ENCODE assay signal across 8 mouse cellular contexts in genomic region chr10:95415533-95416360, GRCm38 (mm10). TPM values are rescaled to one million over a fixed set of nuclear protein-coding genes. Genes with fewer than 3 reads are reported as not detected.
DNase-seq lines count a peak whose midpoint lies in the region; ATAC-seq and TF ChIP-seq lines count a peak whose summit lies in the region.

No protein-coding gene starts in this region.

- ATAC-seq in forebrain, postnatal 0 days = peak; percentile 57

- peaks cover 2% of the 10 kb centered on the region for H3K36me3 ChIP-seq in forebrain, postnatal 0 days (ENCODE audit: insufficient read depth)
- H3K36me3 ChIP-seq in hindbrain, embryonic 10.5 days = no peaks in the 10 kb centered on the region

- 1% methylated on average over 59 of the region's 65 CpGs for WGBS in forebrain, postnatal 0 days
- under 1% methylated on average over 65 of the region's 65 CpGs for WGBS in hindbrain, embryonic 10.5 days

- peak overlapping the region; percentile 89 for H3K9ac ChIP-seq in forebrain, postnatal 0 days

- peak overlapping the region; percentile 95 for H3K4me2 ChIP-seq in forebrain, postnatal 0 days (ENCODE audit: low read depth)

- peak; percentile 76 for DNase-seq in Muller cell, postnatal 12 days (ENCODE audit: inconsistent ontology term)
- DNase-seq in forebrain, postnatal 0 days = peak; percentile 75
- DNase-seq in hindbrain, embryonic 10.5 days (ENCODE audit: low spot score) = peak; percentile 66
- DNase-seq in layer of hippocampus, postnatal 36 days = peak; percentile 37 to 43
- peak; percentile 59 for DNase-seq in lung, postnatal 36 days
- peak; percentile 56 for DNase-seq in right cerebral cortex, postnatal 14 days
- no peak for DNase-seq in adipocyte (ENCODE audit: low spot score)

- no peaks in the 10 kb centered on the region for H3K4me1 ChIP-seq in brown adipose tissue, adult 24 weeks (ENCODE audit: control insufficient read depth, insufficient read depth, insufficient read length, low read length)
- H3K4me1 ChIP-seq in forebrain, postnatal 0 days (ENCODE audit: insufficient read depth) = 0 out of 2 replicates have a peak, but pooled peaks cover 7% of the 10 kb centered on the region
- peaks cover 41% of the 10 kb centered on the region for H3K4me1 ChIP-seq in hindbrain, embryonic 10.5 days (replicated peaks)

- peak overlapping the region; percentile 45 for H3K27ac ChIP-seq in brown adipose tissue, adult 24 weeks (replicated peaks; ENCODE audit: low read depth, low read length)
- peak overlapping the region; percentile 89 for H3K27ac ChIP-seq in forebrain, postnatal 0 days (ENCODE audit: low read depth, low read length)
- peak overlapping the region; percentile 89 for H3K27ac ChIP-seq in hindbrain, embryonic 10.5 days

- TF ChIP-seq CTCF in forebrain, postnatal 0 days (IDR thresholded peaks at IDR 0.05; ENCODE audit: low read depth) = peak; percentile 48

- no peaks in the 10 kb centered on the region for H3K9me3 ChIP-seq in forebrain, postnatal 0 days (ENCODE audit: low read length)
- H3K9me3 ChIP-seq in hindbrain, embryonic 10.5 days = no peaks in the 10 kb centered on the region

- peak overlapping the region; percentile 84 for H3K4me3 ChIP-seq in brown adipose tissue, adult 24 weeks (ENCODE audit: insufficient read depth, low read depth, low read length)
- peak overlapping the region; percentile 85 for H3K4me3 ChIP-seq in forebrain, postnatal 0 days (ENCODE audit: low read depth, low read length)
- peak overlapping the region; percentile 82 for H3K4me3 ChIP-seq in hindbrain, embryonic 10.5 days

- no peaks in the 10 kb centered on the region for H3K27me3 ChIP-seq in forebrain, postnatal 0 days (ENCODE audit: insufficient read depth, low read length)
- H3K27me3 ChIP-seq in hindbrain, embryonic 10.5 days (ENCODE audit: insufficient read depth, poor library complexity, severe bottlenecking) = peaks cover 45% of the 10 kb centered on the region

RNA-seq across cellular contexts. Expression of gene Socs2, which starts 1.2 kb away (rescaled TPM):
- 2.5 and 3.4 TPM in 2 replicates for polyA plus RNA-seq in brown adipose tissue, adult 24 weeks (2012; ENCODE audit: insufficient read depth, insufficient read length, missing spikeins)
- 80.7 and 93.0 TPM in 2 replicates for total RNA-seq in forebrain, postnatal 0 days (2014; rRNA removed)
- 136 and 154 TPM in 2 replicates for polyA plus RNA-seq in forebrain, postnatal 0 days (2015; fragmentation: Nextera tagmentation; extraction: Ambion mirVana)
- polyA plus RNA-seq in hindbrain, embryonic 10.5 days (2016; fragmentation: Nextera tagmentation; extraction: Ambion mirVana) = 32.5 and 40.4 TPM in 2 replicates
- total RNA-seq in layer of hippocampus, postnatal 36 days (2021) = 10 to 100 TPM; 37.0 to 39.3 TPM
